Mouse (Mus musculus) stomach, embryonic 15.5 days (tissue): Measurements from ENCODE around the gene 6430531B16Rik. TPM values are rescaled to one million over a fixed set of nuclear protein-coding genes. Genes with fewer than 3 reads are reported as not detected.

Source experiments
- ATAC-seq: fragments of 200-750 bp; cut with Nextera tagmentation; 2 replicates; pipeline ENCODE4 v1.8.0; 2017; ENCODE audit warnings: low read depth, moderate number of reproducible peaks, moderate TSS enrichment; ENCODE audit not compliant: insufficient read depth, low FRiP score
- H3K27ac ChIP-seq: fragments of 300-500 bp; sonication (generic); 2 replicates; pipeline ENCODE4 v1.5.1; 2015; ENCODE audit warnings: mild to moderate bottlenecking, inconsistent platforms
- H3K27me3 ChIP-seq: fragments of 300-500 bp; sonication (generic); replicated peaks from 2 replicates; pipeline ENCODE4 v1.6.1; 2015; ENCODE audit warnings: inconsistent platforms
- H3K36me3 ChIP-seq: fragments of 300-500 bp; sonication (generic); 2 replicates; pipeline ENCODE4 v1.6.1; 2015; ENCODE audit warnings: inconsistent platforms
- H3K4me1 ChIP-seq: fragments of 300-500 bp; sonication (generic); 2 replicates; pipeline ENCODE4 v1.6.1; 2015; ENCODE audit warnings: inconsistent platforms
- H3K4me2 ChIP-seq: fragments of 300-500 bp; sonication (generic); 2 replicates; pipeline ENCODE4 v1.6.1; 2015; ENCODE audit warnings: mild to moderate bottlenecking, inconsistent platforms
- H3K4me3 ChIP-seq: fragments of 300-500 bp; sonication (generic); replicated peaks from 2 replicates; pipeline ENCODE4 v1.5.1; 2015; ENCODE audit warnings: inconsistent platforms
- H3K9ac ChIP-seq: fragments of 300-500 bp; sonication (generic); 2 replicates; pipeline ENCODE4 v1.6.1; 2015; ENCODE audit warnings: inconsistent platforms
- H3K9me3 ChIP-seq: fragments of 300-500 bp; sonication (generic); 2 replicates; pipeline ENCODE4 v1.6.1; 2016; ENCODE audit warnings: inconsistent platforms
- WGBS: fragments of 180-500 bp; shearing (Covaris S2); methylation state at CpG from one replicate; pipeline ENCODE4 v1.1.7; 2015; 5-methylcytosine and 5-hydroxymethylcytosine counted together
- polyA plus RNA-seq: library from polyadenylated mRNA; unstranded; fragments of >200 nt; fragmentation: Nextera tagmentation; extraction: Ambion mirVana; gene quantifications from 2 replicates; pipeline ENCODE4 v1.2.1, GENCODE M21; 2015

Gene 6430531B16Rik
- polyA plus RNA-seq, 1 experiment from 2014 or later: 0.21 TPM

GRCm38 (mm10) chr7:139969348-139970130 lies 9.0 kb downstream of the 6430531B16Rik start:
- 0 out of 2 replicates have a peak overlapping the region, but pooled peaks have one; percentile 44 for H3K27ac ChIP-seq
- ATAC-seq: no peak
- H3K4me3 ChIP-seq: no peak overlapping the region
- H3K27me3 ChIP-seq: no peaks in the 10 kb centered on the region
- H3K9me3 ChIP-seq: no peaks in the 10 kb centered on the region
- no peak overlapping the region for H3K9ac ChIP-seq
- H3K4me2 ChIP-seq: no peak overlapping the region
- WGBS: 40% methylated on average over 10 of the region's 10 CpGs
- no peaks in the 10 kb centered on the region for H3K36me3 ChIP-seq
- no peaks in the 10 kb centered on the region for H3K4me1 ChIP-seq

- no peak for ATAC-seq
- no peak overlapping the region for H3K9ac ChIP-seq
- 49% methylated on average over 5 of the region's 5 CpGs for WGBS
- H3K36me3 ChIP-seq: no peaks in the 10 kb centered on the region
- H3K4me2 ChIP-seq: no peak overlapping the region
- H3K4me1 ChIP-seq: no peaks in the 10 kb centered on the region
- no peak overlapping the region for H3K4me3 ChIP-seq
- no peak overlapping the region for H3K27ac ChIP-seq
- H3K9me3 ChIP-seq: no peaks in the 10 kb centered on the region
- H3K27me3 ChIP-seq: no peaks in the 10 kb centered on the region
Observed at GRCm38 (mm10) chr7:139968428-139968827, 10.1 kb downstream of the 6430531B16Rik start.

GRCm38 (mm10) chr7:139967175-139967574 lies 11.4 kb downstream of the 6430531B16Rik start:
- Histone ChIP-seq H3K36me3 (no peaks in the 10 kb centered on the region), H3K4me1 (no peaks in the 10 kb centered on the region), H3K9ac (no peak overlapping the region), H3K27ac (no peak overlapping the region), H3K27me3 (no peaks in the 10 kb centered on the region), H3K9me3 (no peaks in the 10 kb centered on the region), H3K4me3 (no peak overlapping the region), H3K4me2 (no peak overlapping the region)
- WGBS: 26% methylated on average over 4 of the region's 4 CpGs
- no peak for ATAC-seq

GRCm38 (mm10) chr7:139963814-139964213 lies 14.7 kb downstream of the 6430531B16Rik start:
- Histone ChIP-seq H3K4me1 (no peaks in the 10 kb centered on the region), H3K27me3 (no peaks in the 10 kb centered on the region), H3K9ac (no peak overlapping the region), H3K27ac (no peak overlapping the region), H3K36me3 (no peaks in the 10 kb centered on the region), H3K4me3 (no peak overlapping the region), H3K4me2 (no peak overlapping the region), H3K9me3 (no peaks in the 10 kb centered on the region)
- ATAC-seq: no peak
- WGBS: 50% methylated on average over 4 of the region's 4 CpGs

GRCm38 (mm10) chr7:139961141-139961540 lies 17.4 kb downstream of the 6430531B16Rik start:
- no peaks in the 10 kb centered on the region for H3K27me3 ChIP-seq
- ATAC-seq: no peak
- H3K4me3 ChIP-seq: no peak overlapping the region
- H3K36me3 ChIP-seq: no peaks in the 10 kb centered on the region
- no peaks in the 10 kb centered on the region for H3K9me3 ChIP-seq
- WGBS: 85% methylated on average over 10 of the region's 10 CpGs
- H3K4me2 ChIP-seq: no peak overlapping the region
- H3K27ac ChIP-seq: no peak overlapping the region
- H3K4me1 ChIP-seq: 0 out of 2 replicates have a peak, but pooled peaks cover 4% of the 10 kb centered on the region
- no peak overlapping the region for H3K9ac ChIP-seq

GRCm38 (mm10) chr7:139957958-139958357 lies 20.6 kb downstream of the 6430531B16Rik start:
- H3K4me2 ChIP-seq: no peak overlapping the region
- no peaks in the 10 kb centered on the region for H3K9me3 ChIP-seq
- H3K36me3 ChIP-seq: no peaks in the 10 kb centered on the region
- H3K27ac ChIP-seq: no peak overlapping the region
- H3K4me3 ChIP-seq: no peak overlapping the region
- no peak for ATAC-seq
- WGBS: 24% methylated on average over 11 of the region's 11 CpGs
- H3K27me3 ChIP-seq: no peaks in the 10 kb centered on the region
- H3K9ac ChIP-seq: no peak overlapping the region
- 0 out of 2 replicates have a peak, but pooled peaks cover 4% of the 10 kb centered on the region for H3K4me1 ChIP-seq

- Histone ChIP-seq H3K27ac (no peak overlapping the region), H3K27me3 (no peaks in the 10 kb centered on the region), H3K4me3 (no peak overlapping the region), H3K36me3 (no peaks in the 10 kb centered on the region), H3K9me3 (no peaks in the 10 kb centered on the region), H3K4me2 (no peak overlapping the region), H3K9ac (no peak overlapping the region), H3K4me1 (0 out of 2 replicates have a peak, but pooled peaks cover 4% of the 10 kb centered on the region)
- WGBS: 49% methylated on average over 11 of the region's 11 CpGs
- no peak for ATAC-seq
Observed at GRCm38 (mm10) chr7:139957437-139957836, 21.1 kb downstream of the 6430531B16Rik start.

- WGBS: 66% methylated on average over 3 of the region's 3 CpGs
Observed at GRCm38 (mm10) chr7:139956658-139957057, 21.9 kb downstream of the 6430531B16Rik start.

GRCm38 (mm10) chr7:139955505-139955904 lies 23.1 kb downstream of the 6430531B16Rik start:
- Histone ChIP-seq H3K4me2 (no peak overlapping the region), H3K27me3 (no peaks in the 10 kb centered on the region), H3K27ac (no peak overlapping the region), H3K9me3 (no peaks in the 10 kb centered on the region), H3K36me3 (no peaks in the 10 kb centered on the region), H3K9ac (no peak overlapping the region), H3K4me1 (0 out of 2 replicates have a peak, but pooled peaks cover 4% of the 10 kb centered on the region), H3K4me3 (no peak overlapping the region)
- WGBS: 79% methylated on average over 4 of the region's 4 CpGs
- ATAC-seq: no peak

More at GRCm38 (mm10) chr7:139956658-139957057, 21.9 kb downstream of the 6430531B16Rik start:
- no peaks in the 10 kb centered on the region for H3K9me3 ChIP-seq
- no peak overlapping the region for H3K4me2 ChIP-seq
- H3K27ac ChIP-seq: no peak overlapping the region
- no peaks in the 10 kb centered on the region for H3K36me3 ChIP-seq
- no peak overlapping the region for H3K9ac ChIP-seq
- no peaks in the 10 kb centered on the region for H3K27me3 ChIP-seq
- no peak overlapping the region for H3K4me3 ChIP-seq
- 0 out of 2 replicates have a peak, but pooled peaks cover 4% of the 10 kb centered on the region for H3K4me1 ChIP-seq
- no peak for ATAC-seq

- WGBS: 68% methylated on average over 6 of the region's 6 CpGs
- no peaks in the 10 kb centered on the region for H3K36me3 ChIP-seq
- H3K4me1 ChIP-seq: no peaks in the 10 kb centered on the region
- no peak for ATAC-seq
- peaks cover 4% of the 10 kb centered on the region for H3K27me3 ChIP-seq
- no peak overlapping the region for H3K9ac ChIP-seq
- H3K4me2 ChIP-seq: no peak overlapping the region
- no peaks in the 10 kb centered on the region for H3K9me3 ChIP-seq
- no peak overlapping the region for H3K4me3 ChIP-seq
- no peak overlapping the region for H3K27ac ChIP-seq
Observed at GRCm38 (mm10) chr7:139951991-139952633, 26.4 kb downstream of the 6430531B16Rik start.

- Histone ChIP-seq H3K36me3 (no peaks in the 10 kb centered on the region), H3K27ac (no peak overlapping the region), H3K4me3 (peak overlapping the region; percentile 64), H3K4me1 (no peaks in the 10 kb centered on the region), H3K9me3 (no peaks in the 10 kb centered on the region), H3K27me3 (peaks cover 11% of the 10 kb centered on the region), H3K9ac (no peak overlapping the region), H3K4me2 (peak overlapping the region; percentile 97)
- 2% methylated on average over 16 of the region's 16 CpGs for WGBS
- ATAC-seq: peak; percentile 45; the same call in 1 of the 2 replicates
Observed at GRCm38 (mm10) chr7:139951079-139951478, 27.5 kb downstream of the 6430531B16Rik start.
